Mouse (Mus musculus) kidney, postnatal 25 days (tissue): Measurements from ENCODE around the gene Dap.

ENCODE experiments used
- DNase-seq, 2 experiments: peaks; one replicate each; pipeline ENCODE4 v3.0.0; 2021; ENCODE audit warnings: mixed read lengths in 2 of 2

Dap gene

GRCm38 (mm10) chr15:31237898-31238297 is 13.8 kb downstream of the Dap start:
- DNase-seq, result no peak

- no peak for DNase-seq
Measured at GRCm38 (mm10) chr15:31238611-31239010, 14.5 kb downstream of the Dap start.

GRCm38 (mm10) chr15:31239713-31240112 is 15.6 kb downstream of the Dap start:
- DNase-seq, result no peak

GRCm38 (mm10) chr15:31240181-31240580 is 16.1 kb downstream of the Dap start:
- no peak for DNase-seq

GRCm38 (mm10) chr15:31243260-31243659 is 19.1 kb downstream of the Dap start:
- no peak for DNase-seq

GRCm38 (mm10) chr15:31244696-31245445 is 20.8 kb downstream of the Dap start:
- DNase-seq, result no peak

- no peak for DNase-seq
Measured at GRCm38 (mm10) chr15:31245934-31246333, 21.8 kb downstream of the Dap start.

GRCm38 (mm10) chr15:31247035-31247434 is 22.9 kb downstream of the Dap start:
- no peak for DNase-seq

GRCm38 (mm10) chr15:31248882-31249281 is 24.8 kb downstream of the Dap start:
- no peak for DNase-seq

GRCm38 (mm10) chr15:31250027-31250426 is 25.9 kb downstream of the Dap start:
- no peak for DNase-seq

- no peak for DNase-seq
Measured at GRCm38 (mm10) chr15:31250676-31251075, 26.6 kb downstream of the Dap start.

GRCm38 (mm10) chr15:31251189-31251588 is 27.1 kb downstream of the Dap start:
- DNase-seq, result peak in 1 of 2 experiments; percentile 52

GRCm38 (mm10) chr15:31252590-31253311 is 28.6 kb downstream of the Dap start:
- no peak for DNase-seq

GRCm38 (mm10) chr15:31253380-31253779 is 29.3 kb downstream of the Dap start:
- DNase-seq, result no peak

- peak; percentile 38 to 91 for DNase-seq
Measured at GRCm38 (mm10) chr15:31253963-31254362, 29.8 kb downstream of the Dap start.

- no peak for DNase-seq
Measured at GRCm38 (mm10) chr15:31254939-31255535, 30.9 kb downstream of the Dap start.

GRCm38 (mm10) chr15:31255762-31256161 is 31.6 kb downstream of the Dap start:
- DNase-seq, result no peak

- no peak for DNase-seq
Measured at GRCm38 (mm10) chr15:31257329-31257728, 33.2 kb downstream of the Dap start.

- no peak for DNase-seq
Measured at GRCm38 (mm10) chr15:31258029-31258692, 34.0 kb downstream of the Dap start.

- DNase-seq, result no peak
Measured at GRCm38 (mm10) chr15:31258693-31259439, 34.8 kb downstream of the Dap start.

- no peak for DNase-seq
Measured at GRCm38 (mm10) chr15:31261094-31261493, 37.0 kb downstream of the Dap start.

GRCm38 (mm10) chr15:31262361-31262760 is 38.2 kb downstream of the Dap start:
- peak; percentile 27 to 56 for DNase-seq

GRCm38 (mm10) chr15:31264827-31265226 is 40.7 kb downstream of the Dap start:
- peak; percentile 87 to 88 for DNase-seq
